Mouse (Mus musculus): ENCODE measurements at regions not wholly inside any gene's neighbourhood (a gene's known extent, or its start where the extent isn't known, plus 50 kb on each side); places are given as distances from the start of the nearest gene placed in this dataset.

DNA sequence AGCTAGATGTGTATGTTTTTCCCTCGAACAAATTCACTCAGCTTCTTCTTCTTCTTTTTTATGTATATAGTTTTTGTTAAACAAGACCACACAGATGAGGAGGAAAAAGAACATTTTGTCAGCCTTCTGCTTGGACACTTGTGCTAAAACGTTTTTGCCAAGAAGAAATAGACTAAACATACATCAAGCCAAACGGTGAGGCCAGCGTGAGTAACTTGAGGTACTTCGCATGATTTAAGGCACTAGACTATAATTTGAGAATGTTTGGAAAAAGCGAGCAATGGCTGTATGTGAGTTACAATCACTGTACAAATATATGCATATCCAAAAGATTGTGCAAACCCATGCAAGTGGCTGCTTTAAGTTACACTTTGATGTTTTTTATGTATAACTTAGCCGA, 201.8 kb upstream of the Gm9747 start:
- no peak for ATAC-seq (ENCODE audit: insufficient number of reproducible peaks, low FRiP score, low TSS enrichment)

DNA sequence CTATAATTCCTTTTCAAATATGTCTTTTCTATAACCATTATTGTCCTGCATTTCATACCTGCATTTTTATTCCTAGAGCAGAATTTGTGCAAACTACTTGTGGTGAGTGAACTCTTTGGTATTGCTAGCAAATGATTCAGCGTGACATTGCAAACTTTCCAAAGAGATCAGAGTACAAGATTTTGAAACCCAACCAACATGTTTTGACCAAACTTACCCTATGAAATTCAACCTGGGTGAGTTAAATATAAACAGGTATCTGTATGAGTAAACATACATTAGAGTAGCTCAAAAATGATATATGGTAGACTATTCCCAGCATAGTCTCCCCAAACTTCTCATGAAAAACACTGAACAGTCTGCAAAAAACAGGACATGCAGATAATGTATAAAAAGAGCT, 200.5 kb upstream of the Gm9747 start:
- no peak for ATAC-seq (ENCODE audit: insufficient number of reproducible peaks, low FRiP score, low TSS enrichment)

DNA sequence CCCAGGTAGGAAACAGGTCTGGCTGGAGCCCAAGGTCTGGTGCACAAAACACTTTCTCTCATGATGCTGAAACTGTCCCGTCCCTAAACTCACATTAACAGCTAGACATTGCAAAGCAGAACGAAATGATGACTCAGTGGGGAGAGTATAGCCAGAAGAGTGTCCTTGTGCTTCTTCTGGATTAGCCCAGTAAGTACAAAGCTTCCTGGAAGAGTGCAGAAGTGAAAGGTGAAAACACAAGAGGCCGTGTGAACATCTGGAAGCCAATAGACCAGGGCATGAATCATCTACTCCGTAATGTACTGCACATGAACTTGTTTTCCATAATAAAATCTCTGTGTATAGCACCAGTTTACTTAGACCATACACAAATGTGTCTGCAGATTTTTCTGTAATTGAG, 194.7 kb upstream of the Gm9747 start:
- ATAC-seq (ENCODE audit: insufficient number of reproducible peaks, low FRiP score, low TSS enrichment), result no peak

DNA sequence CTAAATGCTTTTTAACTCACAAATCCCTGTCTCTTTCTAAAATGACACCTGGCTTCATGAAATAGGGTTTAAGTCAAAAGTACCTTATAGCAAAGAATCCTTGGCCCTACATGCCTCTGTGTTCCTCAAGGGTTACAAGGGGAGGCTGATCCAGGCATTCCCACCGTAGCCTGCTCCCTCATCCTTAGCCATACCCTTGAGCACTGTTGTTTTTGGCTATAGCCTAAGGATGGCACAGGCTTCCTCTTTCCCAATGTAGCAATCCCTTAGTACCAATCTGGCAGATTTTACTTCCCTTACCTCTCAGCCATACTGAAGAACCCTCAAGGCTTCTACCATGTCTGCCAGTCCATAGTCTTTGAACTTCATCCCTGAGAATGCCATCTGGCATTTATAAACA, 194.2 kb upstream of the Gm9747 start:
- no peak for ATAC-seq (ENCODE audit: insufficient number of reproducible peaks, low FRiP score, low TSS enrichment)

DNA sequence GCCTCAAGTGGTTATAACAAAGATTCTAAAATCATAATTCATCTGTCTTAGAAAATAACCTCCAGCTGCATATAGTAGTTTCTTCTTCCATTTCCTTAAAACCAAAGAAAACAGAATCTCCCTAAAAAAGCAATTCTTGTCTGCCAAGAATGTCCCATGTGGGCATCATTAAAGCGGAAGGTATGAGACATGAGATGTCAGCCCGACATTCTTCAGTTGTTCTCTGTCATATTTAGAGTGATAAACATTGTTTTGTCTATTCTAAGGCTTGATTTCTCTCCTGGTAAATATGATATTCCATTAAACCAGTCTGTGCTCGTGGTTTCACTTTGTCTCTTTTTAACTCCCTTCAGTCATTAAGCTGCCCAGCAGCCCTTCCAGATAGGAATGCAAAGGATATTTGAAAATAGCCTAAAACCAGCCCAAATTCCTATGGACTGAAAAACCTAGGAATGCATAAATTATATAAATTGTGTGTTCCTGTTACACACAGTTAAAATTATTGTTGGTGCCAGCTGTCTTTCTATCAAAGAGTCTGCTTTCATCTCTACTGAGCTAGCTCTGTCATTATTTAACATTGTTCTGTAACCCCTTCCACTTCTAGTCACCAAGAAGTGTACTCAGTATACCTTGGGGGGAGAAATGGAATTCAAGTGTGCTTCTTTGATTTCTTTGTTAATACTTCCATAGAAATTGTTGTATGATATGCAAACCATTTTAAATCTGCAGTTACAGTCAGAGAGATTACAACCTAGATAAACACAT, 191.4 kb upstream of the Gm9747 start:
- ATAC-seq (ENCODE audit: insufficient number of reproducible peaks, low FRiP score, low TSS enrichment), result no peak

DNA sequence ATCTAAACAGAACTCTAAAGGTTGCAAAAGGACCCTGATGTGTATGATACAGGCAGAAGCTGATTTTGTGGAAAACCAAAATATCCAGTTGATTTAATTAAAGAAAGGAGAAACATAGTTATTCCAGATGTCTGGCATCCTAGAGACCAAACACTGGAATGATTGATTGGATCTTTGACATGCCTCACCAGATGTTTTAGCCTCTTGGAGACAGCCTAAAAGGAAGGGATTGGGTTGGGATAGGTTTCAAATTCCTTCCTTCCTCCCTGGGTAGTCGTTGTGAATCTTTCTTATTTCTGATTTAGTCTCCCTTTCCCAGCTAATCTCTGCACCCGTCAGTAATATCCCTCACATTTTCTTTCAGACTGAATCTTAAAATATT, 190.9 kb upstream of the Gm9747 start:
- no peak for ATAC-seq (ENCODE audit: insufficient number of reproducible peaks, low FRiP score, low TSS enrichment)

DNA sequence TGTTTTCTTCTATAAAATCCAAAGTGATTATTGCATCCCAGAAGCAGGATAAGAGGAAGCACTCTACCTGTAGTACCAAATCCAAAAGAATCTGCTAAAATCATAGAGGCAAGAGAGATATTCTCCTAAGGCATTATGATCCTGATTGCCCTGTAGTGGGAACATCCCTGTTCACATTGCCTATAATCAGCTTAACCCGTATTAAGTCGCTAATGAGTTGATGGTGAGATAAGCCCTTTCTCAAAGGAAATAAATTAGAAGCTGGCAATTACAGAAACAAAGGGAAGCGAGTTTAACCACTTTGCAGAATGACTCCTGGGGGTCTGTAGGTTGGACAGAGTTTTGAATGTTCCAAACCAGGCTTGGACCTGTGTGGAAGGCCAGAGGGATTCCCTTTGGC, 190.4 kb upstream of the Gm9747 start:
- no peak for ATAC-seq (ENCODE audit: insufficient number of reproducible peaks, low FRiP score, low TSS enrichment)

DNA sequence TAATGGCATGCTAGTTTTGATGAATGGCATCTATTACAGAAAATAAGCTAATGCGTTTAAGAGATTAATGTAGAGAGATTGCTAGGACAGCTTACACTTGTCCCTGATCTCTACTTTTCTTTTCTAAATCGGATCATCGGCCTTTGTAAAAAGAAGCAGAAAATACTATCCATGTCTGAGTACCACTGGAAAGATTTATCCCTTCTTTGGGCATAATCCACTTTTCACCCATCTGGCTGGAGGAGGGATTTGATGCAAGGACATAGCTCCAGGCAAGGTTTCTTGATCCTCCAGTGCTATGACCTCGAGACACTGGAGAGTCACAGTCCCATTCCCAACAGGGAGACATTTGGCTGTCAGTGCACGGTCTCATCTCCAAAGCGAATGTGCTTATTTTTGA, 166.6 kb upstream of the Gm9747 start:
- no peak for ATAC-seq (ENCODE audit: insufficient number of reproducible peaks, low FRiP score, low TSS enrichment)

DNA sequence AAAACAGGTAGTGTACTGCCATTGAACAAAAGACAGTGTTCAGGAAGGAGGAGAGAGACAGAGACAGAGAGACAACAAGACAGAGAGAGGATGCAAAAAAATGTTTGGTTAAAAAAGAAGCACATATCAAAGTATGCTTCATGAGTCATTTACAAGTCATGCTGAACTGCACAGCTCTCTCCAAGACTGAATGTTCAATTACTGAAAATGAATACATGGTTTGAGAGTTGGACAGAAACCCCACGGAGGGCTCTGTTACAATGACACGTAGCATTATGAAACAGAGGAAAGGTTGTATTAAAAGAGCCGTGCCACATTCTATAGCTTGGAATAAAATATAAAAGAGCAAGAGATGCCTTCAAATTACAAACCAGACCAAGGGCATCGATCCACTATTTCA, 164.3 kb upstream of the Gm9747 start:
- ATAC-seq (ENCODE audit: insufficient number of reproducible peaks, low FRiP score, low TSS enrichment), result no peak

DNA sequence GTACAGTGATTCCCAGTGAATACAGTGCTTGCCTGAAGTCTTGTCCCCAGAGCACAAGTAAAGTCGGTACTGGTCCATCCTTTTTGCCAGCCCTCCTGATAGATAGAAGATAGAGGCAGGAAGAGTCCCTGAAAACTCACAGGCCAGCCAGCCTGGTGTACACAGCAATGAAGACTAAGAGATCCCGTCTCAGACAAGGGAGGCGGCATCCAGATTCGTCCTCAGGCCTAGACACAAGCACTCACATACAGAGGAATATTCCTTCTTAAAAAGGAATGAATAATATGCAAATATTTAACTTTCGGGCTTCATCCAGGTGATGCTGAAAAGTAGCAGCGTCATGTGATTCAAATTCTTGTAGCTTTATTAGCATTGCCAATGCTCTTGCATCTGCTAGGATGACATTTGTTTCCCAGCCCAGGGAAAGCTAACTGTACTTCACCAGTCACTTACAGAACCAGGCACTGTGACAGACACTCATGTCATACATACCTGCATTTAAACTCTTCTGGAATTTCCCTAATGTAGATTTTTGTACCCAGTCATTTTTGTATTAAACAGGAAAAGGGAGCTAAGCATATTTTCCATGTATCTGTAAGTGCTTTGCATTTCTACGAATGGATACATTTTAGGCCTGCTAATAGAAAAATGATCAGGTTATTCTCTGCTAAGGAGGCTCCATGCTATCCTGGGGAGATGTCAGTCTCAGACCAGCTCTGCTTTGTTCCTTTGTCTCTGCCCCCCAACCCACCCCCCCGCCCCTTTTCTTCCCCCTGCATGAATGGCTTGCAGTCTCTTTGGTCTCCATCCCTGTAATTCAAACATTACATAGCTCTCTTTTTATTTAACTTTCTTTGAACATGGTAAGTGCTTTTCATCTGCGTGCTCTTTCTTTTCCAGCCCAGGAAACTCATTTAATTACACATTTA, 162.5 kb upstream of the Gm9747 start:
- ATAC-seq (ENCODE audit: insufficient number of reproducible peaks, low FRiP score, low TSS enrichment), result no peak

DNA sequence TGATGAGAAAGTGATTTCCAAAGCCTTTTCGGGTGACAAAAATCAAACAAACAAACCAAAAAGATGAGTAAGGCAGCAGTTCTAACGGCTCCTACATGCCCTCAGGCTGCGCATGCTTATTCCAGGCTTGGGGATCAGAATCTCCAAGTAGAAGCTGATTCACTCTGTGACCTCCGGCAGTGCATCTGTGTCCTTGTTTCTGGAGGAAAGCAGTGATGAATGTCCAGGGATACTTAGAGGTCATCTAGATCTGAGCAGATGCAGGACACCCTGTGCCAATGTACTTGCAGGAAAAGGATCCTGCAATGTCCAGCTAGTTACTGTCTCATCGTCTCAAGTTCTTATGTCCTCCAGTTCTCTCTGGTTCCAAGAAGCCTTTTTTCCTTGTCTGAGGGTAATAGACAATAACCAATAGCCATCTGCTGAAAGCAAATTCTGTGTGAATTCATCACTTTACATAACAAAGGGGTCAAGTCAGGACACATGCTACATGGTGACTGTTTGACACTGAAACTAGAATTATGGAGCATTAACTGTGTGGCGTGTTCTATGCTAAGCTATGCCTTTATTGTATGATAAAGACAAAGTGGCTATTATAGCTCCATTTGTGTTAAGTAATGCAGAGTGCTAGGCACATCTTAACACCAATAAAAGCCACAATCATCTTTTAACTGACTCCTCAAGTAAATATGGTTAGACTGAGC, 143.6 kb upstream of the Gm9747 start:
- ATAC-seq (ENCODE audit: insufficient number of reproducible peaks, low FRiP score, low TSS enrichment), result peak; percentile 36; the same call in 1 of the 2 replicates

DNA sequence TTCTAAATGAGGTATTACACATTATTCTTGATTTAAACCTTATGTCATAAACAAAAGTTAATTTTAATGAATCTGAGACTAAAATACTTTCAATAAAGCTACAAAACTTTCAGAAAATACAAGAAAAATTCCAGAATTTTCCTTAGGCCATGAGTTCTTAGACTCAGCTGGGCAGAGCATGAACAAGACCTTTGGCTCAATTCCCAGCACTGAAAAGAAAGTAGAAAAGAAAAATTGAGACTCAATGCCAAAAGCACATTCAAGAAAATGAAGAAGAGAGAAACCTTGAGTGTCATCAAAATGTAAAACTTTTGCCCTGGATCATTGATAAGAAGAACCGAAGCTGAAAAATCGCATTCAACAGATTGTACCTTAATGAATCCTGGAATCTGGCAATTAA, 137.8 kb upstream of the Gm9747 start:
- ATAC-seq (ENCODE audit: insufficient number of reproducible peaks, low FRiP score, low TSS enrichment), result no peak

DNA sequence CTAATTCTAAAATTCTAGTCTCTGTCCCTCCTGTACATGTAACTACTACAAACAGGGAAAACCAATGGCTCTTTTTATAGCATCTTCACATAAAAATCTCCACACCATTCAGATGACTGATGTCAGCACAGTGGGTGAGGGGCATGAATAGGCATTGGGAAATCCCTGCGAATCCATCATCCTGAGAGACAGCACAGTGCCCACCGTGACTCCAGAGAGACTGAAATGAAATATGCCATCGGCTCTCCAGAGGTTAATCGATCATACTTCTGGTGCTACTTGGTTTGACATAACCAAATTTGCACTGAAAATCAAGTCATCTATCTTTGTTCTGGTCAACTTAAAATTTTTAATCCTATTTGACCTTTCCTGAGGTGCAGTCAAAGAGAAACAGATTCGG, 126.2 kb upstream of the Gm9747 start:
- no peak for ATAC-seq (ENCODE audit: insufficient number of reproducible peaks, low FRiP score, low TSS enrichment)

DNA sequence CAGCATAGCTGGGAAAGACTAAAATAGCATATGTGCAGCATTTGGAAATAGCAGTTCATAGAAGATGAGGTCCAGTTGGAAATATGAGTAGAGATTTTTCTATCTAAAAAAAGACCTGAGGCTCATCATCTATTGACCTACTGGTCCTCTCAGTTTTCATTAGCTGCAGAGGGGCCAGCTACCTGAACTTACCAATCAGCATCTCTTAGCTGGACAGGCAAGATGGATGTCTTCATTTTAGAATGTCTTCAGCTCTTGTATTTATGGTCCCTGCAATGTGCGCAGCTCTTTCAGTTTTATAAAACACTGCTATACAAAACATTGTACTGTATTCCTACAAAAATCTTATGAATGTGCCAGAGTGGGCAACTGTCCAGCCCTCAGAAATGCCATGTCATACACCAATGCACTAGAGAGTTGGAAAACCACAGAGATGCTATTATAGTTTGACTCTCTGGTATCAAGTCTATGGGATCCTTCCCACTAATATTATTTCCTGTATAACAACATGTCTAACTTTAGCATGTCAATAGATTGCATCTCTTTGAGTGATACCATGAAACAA, 122.8 kb upstream of the Gm9747 start:
- ATAC-seq (ENCODE audit: insufficient number of reproducible peaks, low FRiP score, low TSS enrichment), result no peak

DNA sequence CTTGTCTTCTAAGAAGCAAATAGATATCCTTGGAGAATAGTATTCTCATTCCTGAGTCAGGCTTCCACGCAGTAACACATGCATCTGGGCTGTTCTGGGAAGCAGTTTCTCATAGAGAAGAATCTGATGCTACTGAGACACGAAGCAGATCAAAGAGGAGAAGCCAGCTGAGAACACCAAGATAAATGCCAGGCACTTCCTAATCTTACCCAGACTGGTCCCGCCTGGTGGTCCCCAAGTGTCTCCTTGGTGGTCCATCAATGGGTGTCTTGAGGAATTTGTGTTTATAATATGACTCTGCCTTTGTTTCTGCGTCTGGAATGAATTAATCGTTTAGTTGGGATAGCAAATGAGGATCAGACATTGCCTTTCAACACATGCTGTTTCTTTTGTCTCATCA, 120.5 kb upstream of the Gm9747 start:
- no peak for ATAC-seq (ENCODE audit: insufficient number of reproducible peaks, low FRiP score, low TSS enrichment)

DNA sequence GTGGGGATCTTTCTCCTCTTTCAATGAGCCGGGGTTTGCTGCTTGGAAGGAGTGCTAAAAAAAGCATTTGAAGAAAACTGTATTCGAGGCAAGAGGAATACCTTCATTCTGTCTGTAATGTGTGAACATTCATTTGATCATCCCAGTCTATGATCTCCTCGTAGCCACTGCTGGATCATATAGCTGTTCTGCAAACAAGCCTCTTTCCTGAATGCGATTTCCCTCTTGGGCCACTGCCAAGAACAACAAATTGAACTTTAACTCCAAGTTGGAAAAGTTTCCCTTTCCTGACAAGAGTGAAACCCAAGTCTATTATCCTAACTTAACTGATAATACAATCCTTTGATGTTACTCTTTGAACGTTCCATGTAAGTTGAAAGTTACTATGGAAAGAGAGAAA, 108.4 kb upstream of the Gm9747 start:
- no peak for ATAC-seq (ENCODE audit: insufficient number of reproducible peaks, low FRiP score, low TSS enrichment)

DNA sequence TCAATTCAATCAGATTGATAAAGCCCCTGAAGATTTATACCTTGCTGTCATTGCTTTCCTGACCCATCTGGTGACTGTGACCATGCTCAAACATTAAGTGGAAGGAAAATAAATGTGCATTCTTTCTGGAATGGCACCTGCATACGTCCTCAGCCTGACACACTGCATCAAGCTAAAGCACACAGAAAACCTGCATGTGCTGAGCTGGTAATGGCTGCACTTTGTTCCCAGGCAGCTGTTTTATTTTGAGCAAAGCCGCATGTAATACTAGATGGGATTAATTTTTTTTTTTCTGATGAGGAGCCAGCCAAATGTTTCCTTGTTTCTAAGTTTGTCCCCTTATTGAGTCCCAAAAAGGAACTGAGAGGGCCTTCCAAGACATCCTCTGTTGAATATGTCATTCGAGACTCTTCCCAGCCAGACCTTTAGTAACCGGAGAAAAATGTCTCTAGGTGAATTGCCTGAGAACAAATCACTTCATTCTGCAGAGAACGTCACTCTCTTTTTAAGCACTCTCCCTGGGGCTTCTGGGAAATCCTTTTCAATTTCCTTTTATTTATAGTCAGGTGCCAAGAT, 103.1 kb upstream of the Gm9747 start:
- no peak for ATAC-seq (ENCODE audit: insufficient number of reproducible peaks, low FRiP score, low TSS enrichment)

DNA sequence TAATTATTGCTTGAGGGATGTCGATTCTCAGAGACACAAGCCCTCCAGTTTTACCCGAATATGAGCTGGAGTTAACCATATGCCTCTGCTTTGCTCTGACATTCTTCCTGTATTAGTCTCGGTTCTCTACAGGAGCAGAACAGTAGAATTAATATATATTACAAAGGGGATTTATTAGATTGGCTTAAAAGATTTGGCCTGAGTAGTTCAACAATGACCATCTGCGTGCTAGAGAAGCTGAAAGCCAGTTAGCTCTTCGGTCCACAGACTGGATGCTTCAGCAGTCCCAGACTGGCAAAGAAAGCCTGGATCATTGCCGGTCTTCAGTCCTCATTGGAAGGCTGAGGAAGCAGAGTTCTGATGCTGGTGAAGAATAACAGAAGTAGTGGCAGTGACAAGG, 100.4 kb upstream of the Gm9747 start:
- ATAC-seq (ENCODE audit: insufficient number of reproducible peaks, low FRiP score, low TSS enrichment), result no peak

DNA sequence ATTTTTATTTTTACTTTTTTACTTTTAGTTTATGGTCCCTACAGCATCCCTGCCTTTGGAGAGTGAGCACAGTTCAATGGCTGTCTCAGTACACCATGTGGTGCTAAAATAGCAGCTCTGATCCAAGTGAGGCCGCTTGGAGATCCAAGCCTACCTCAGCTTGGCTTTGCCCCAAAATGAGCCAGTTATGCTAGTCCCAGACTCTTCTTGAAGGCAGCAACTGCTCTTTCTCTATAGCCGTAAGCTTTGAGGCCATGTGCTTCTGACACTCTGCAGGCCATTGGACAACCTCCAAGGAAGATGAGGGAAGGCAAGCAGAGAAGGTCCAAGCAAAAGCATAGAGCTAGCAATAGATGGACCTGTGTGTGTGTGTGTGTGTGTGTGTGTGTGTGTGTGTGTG, 98.0 kb upstream of the Gm9747 start:
- ATAC-seq (ENCODE audit: insufficient number of reproducible peaks, low FRiP score, low TSS enrichment), result no peak

DNA sequence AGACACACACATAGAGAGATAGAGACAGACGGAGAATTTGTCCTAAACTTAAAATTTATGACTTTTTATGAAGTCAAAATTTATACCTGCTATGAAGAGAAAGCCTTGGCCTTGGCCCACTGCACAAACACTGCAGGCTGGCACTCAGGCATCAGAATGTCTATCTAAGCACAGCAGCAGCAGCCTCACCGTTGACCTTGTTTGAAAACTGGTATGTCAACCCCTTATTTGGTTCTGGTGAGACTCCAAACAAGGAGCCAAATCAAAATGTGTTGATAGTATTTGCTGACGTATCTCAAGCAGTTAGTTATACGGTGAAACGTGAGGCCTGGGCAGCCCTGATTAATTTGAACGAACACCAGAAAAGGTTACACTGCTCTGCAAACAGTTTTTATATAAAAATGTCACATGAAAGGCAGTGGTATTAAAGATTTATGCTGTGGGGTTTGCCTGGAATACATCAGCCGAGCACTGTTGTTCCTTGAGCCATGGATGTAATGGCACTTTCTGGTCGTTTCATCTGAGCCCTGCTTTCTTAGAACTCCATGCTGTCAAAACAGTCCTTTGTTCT, 97.1 kb upstream of the Gm9747 start:
- no peak for ATAC-seq (ENCODE audit: insufficient number of reproducible peaks, low FRiP score, low TSS enrichment)

All from cerebellum, adult (tissue).